Mouse (Mus musculus) naive thymus-derived CD4-positive, alpha-beta T cell, adult 2 months (primary cell): ENCODE measurements at regions not wholly inside any gene's neighbourhood (a gene's known extent, or its start where the extent isn't known, plus 50 kb on each side); places are given as distances from the start of the nearest gene placed in this dataset.
A peak's percentile ranks its signal among the peaks of the same experiment; 100 is the strongest.

ENCODE experiments used
- DNase-seq: peaks from one replicate; pipeline ENCODE4 v3.0.0-alpha.2; 2011; ENCODE audit warnings: low read depth

DNA sequence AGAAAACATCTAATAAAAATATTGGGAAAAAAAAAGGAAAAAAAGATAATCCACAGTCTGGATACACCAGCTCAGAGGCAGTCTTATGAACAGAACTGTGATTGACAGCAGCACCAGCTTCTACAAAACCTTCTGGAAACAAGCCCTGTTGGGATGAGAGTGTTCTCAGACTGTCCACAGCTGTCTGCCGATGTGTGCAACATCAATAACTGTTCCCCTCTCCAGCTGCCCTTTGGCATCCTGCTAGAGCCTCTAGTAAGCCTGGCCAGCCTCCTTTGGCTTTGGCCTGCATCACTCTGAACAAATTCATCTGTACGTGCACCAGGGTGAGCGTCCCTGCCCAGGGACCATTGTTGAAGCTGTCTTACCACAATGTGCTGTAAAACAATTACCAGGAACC lies 137.0 kb upstream of the Irs2 start:
- DNase-seq, result no peak

- no peak for DNase-seq
Measured at GRCm38 (mm10) chr8:11140566-11140965, 132.3 kb upstream of the Irs2 start.

DNA sequence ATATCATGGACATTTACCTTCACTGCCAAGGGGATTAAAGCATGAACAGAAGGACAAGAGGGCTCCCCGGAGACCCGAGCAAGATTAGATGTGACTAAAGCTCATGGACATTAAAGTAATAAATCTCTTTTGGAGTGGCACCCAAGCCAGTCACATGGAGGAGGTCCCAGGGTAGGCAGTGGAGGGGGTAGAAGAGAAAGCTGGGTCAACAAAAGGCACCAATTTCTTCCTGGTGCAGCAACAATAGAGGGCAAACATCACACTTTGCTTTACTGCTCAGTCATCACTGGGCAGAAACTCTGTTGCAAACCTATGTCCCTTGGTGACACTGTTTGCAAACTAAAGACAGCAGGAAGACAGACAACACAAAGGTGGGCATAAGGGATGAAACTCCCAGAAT lies 131.0 kb upstream of the Irs2 start:
- DNase-seq, result no peak

GRCm38 (mm10) chr8:11138302-11139020 lies 130.2 kb upstream of the Irs2 start:
- no peak for DNase-seq

DNA sequence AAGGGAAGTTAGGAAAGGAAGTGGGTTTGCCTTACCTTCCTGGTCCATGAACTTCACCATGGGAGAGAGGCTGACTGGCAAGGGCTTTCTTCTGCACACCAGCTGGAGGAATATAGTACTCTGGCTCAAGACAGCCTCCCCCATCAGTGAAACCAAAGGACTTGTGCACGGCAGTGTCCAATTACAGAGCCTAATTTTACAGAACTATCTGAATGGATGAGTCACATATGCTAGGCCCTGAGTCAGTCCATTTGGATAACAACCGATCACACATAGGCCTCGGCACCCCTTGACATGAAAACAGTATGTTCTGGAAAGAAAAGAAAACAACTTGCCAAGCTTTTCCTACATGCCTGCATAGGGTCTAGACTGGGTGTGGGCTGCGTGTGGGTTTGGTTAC lies 128.3 kb upstream of the Irs2 start:
- no peak for DNase-seq

DNA sequence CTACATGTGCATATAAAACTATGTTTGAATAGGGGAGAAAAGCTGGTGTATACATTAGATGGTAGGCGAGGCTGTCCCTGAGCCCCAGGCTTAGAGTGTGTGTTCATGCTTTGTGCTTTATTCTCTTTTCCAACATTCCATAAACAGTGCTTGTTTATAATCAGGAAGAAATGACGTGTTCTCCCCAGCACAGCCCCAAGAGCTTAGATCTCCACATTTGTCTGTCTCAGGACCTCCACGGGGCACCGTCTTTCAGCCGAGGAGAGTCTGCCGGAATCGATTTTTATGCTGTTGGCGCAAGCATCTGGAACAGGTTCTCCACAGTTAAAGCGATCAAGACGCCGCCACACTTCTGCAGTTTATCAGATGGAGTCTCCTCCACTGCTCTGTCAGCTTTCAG lies 126.9 kb upstream of the Irs2 start:
- DNase-seq, result no peak

GRCm38 (mm10) chr8:11134562-11134961 lies 126.3 kb upstream of the Irs2 start:
- no peak for DNase-seq

DNA sequence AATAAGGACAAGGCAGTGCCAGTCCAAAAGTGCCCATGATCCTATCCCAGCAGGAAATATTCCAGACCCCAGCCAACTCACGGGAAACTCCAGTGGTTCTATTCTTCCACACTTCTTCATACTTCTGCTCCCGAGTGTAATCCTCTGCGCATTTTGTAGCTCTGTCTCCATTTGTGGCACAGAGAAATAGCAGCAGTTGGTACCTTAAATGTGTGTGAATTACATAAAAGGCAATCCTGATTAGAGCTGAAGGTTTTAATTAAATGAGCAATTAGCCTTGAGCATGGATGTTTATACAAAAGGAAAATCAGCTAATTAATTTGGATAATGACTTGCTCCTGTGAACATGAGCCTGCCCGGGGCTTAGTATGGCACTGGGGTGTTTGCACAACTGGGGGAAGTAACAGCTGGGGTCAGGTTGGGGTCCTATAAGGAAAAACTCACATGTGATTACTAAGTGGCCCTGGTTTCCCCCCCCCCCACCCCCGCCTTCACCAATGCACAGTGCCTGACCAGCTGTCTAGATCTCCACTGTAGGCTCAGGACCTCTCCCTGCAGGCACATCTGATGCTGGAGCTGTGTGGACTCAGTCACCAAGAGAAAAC lies 110.9 kb upstream of the Irs2 start:
- DNase-seq, result no peak

- DNase-seq, result no peak
Measured at GRCm38 (mm10) chr8:11116534-11116933, 108.3 kb upstream of the Irs2 start.

DNA sequence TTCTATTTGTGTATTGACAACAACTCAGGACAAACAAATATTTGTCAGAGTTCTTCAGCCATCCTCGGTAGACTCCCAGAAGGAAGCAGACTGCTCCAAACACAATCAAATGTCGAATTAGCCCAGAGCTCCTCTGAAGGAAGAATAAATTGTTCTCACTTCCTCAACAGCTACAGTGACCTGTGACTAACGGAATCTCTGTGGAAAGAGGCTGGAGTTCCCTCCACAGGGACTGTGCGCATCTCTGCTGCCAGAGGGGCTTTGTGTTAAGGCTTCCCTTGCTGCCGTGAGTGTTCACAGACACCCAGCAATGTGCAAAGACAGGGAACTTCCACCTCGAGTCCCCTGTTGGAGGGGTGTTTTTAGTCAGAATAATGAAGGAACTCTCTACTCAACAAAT lies 107.0 kb upstream of the Irs2 start:
- DNase-seq, result no peak

DNA sequence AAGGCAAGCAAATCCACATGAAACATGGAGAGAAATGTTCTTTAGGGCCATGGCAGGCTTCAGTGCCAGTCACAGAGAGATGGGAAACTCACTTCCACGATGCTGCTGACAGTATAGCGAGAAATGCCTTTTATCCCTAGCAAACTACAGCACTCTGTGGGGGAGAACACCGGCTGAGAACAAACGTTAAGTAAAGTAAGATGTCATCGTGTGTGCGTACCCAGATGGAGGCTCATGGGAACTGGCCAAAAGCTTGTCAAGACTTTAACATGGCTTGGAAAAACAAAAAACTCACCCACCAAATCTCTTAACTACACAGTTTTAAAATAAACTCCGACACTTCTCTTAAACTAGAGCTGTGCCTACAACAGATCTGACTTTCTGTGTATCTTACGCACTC lies 106.3 kb upstream of the Irs2 start:
- DNase-seq, result no peak

- DNase-seq, result peak; percentile 5
Measured at GRCm38 (mm10) chr8:11112908-11113532, 104.8 kb upstream of the Irs2 start.

DNA sequence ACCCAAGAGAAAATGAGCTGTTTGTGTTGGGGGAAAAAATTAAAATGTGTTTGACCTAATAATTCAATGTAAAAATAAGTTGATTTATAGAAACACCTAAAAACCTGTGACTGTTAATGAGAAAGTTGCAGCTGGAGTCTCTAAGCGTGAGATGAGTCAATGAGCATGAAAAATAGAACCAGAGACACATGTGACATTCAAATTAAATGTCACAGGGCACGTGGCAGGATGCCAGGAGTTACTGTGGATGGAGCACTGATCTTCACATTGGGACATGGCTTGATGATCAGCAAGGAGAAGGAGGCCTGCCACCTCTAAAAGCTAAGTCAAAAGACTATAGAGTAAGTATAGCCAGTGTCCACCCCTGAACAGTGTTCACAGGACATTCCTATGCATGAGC lies 103.7 kb upstream of the Irs2 start:
- DNase-seq, result no peak

- no peak for DNase-seq
Measured at GRCm38 (mm10) chr8:11107435-11107834, 99.2 kb upstream of the Irs2 start.

DNA sequence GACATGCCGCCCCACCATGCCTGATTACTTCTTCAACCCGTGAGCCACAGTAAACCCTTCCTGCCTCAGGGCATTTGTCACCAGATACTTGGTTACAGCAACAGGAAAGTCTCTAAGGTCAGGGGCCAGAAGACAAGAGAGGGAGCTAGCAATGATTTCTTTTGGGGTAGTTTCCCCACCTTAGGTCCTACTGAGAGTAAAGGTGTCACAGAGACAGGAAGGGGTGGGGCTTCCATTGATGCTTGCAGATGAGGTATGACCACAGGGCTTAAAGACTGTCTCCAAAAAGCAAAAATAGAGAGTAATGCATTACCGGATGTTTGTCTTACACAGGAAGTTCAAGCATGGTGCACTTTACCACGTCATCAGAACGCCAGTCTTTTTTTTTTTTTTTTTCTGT lies 98.8 kb upstream of the Irs2 start:
- peak; percentile 16 for DNase-seq

GRCm38 (mm10) chr8:11103745-11104607 lies 95.7 kb upstream of the Irs2 start:
- DNase-seq, result no peak

DNA sequence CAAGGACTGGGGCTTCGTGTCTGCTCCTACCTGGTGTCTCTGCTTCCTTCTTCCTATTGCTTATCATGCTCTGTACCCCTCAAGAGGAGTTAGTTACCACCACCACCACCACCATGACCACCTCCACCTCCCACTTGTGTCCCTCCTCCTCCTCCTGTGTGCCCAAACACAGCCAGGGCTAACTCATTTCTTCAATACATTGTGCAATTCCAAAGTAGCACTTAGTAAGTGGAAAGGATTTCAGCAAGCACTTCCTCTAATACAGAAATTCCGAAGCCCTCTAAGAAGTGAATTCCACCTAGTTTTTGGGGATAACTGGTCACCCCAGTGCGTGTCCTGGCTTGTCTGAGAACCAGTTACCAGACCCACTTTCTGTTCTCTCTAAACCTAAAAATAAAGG lies 92.1 kb upstream of the Irs2 start:
- DNase-seq, result no peak

GRCm38 (mm10) chr8:11099591-11099855 lies 91.3 kb upstream of the Irs2 start:
- DNase-seq, result no peak

GRCm38 (mm10) chr8:11098790-11099590 lies 90.7 kb upstream of the Irs2 start:
- no peak for DNase-seq

- no peak for DNase-seq
Measured at GRCm38 (mm10) chr8:11098228-11098778, 90.0 kb upstream of the Irs2 start.

GRCm38 (mm10) chr8:11097813-11098212 lies 89.6 kb upstream of the Irs2 start:
- DNase-seq, result no peak

GRCm38 (mm10) chr8:11094516-11094915 lies 86.3 kb upstream of the Irs2 start:
- DNase-seq, result no peak
